Mouse (Mus musculus) kidney, postnatal 10 days (tissue): ENCODE measurements around the gene Ppt1.
"Not testable (repeated sequence)": the region's sequence is repeated elsewhere in the genome, so short reads cannot be mapped to it uniquely, and the experiment has no call there.

Experiments used
- DNase-seq: peaks from one replicate; pipeline ENCODE4 v3.0.0; 2021; ENCODE audit warnings: mixed read lengths

The Ppt1 gene

GRCm38 (mm10) chr4:122835530-122836402, at the start of gene Ppt1:
Gene Ppt1 (plus strand): TSS chr4:122836242.
- DNase-seq, result peak; percentile 94

- DNase-seq, result no peak
Measured at GRCm38 (mm10) chr4:122789335-122790089, 46.5 kb upstream of the Ppt1 start.

GRCm38 (mm10) chr4:122808108-122808507, 27.9 kb upstream of the Ppt1 start:
- peak; percentile 78 for DNase-seq

DNA sequence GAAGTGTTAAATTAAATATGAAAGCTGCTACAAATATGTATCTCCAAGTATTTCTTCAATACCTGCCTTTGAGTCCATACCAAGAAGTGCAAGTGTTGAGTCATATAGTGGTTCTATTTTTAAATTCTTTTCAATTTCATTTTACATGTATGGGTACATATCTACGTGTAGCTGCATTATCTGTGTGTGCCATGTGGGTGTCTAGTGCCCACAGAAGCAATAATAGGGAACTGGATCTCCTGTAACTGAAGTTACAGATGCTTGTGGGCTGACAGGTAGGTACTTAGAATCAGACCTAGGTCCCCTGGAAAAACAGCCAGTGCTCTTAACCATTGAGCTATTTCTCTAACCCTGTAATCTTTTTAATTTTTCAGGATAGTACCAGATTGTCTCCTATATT, 24.9 kb upstream of the Ppt1 start:
- DNase-seq, result no peak

GRCm38 (mm10) chr4:122811824-122812223, 24.2 kb upstream of the Ppt1 start:
- DNase-seq, result no peak

- no peak for DNase-seq
Measured at GRCm38 (mm10) chr4:122816202-122816601, 19.8 kb upstream of the Ppt1 start.

- not testable (repeated sequence) for DNase-seq
Measured at GRCm38 (mm10) chr4:122820941-122821340, 15.1 kb upstream of the Ppt1 start.

DNA sequence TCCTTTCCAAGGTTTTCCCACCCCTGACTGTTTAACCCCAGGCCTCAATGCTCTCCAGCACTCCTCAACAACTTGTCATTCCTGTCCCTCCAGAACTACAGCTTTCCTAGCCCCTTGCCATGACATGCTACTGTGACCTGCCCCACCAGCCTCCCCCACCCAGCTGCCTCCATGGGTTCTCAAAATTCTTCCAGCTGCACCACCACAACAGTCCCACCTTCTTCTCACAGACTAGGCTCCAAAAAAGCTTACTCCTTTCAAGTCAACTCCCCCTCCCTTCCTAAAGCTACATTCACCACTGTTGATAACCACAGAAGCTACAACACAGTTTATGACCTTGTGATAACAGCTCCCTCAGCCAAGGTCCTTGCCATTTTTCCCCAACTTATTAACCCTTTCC, 8.4 kb upstream of the Ppt1 start:
- no peak for DNase-seq

- DNase-seq, result no peak
Measured at GRCm38 (mm10) chr4:122829339-122829738, 6.7 kb upstream of the Ppt1 start.

DNA sequence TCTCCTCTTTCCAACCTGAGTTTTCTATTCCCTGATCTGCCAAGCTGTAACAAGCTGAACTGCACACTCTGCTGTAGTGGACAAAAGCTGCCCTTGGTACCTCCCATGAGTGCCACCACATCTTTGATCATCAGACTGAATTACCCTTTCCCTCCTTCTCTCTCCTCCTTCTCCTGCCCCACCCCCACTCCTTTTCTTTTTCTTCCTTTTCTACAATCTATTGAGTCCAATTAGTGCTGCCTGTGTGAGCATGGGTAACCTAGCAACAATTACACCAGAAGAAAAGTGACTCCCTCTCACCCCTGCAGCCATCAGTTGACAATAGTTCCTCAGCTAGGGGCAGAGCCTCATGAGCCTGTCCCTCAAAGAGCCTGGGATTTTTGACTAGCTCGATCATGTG, 4.2 kb upstream of the Ppt1 start:
- no peak for DNase-seq

GRCm38 (mm10) chr4:122836403-122836775, 347 bp downstream of the Ppt1 start:
- DNase-seq, result no peak

GRCm38 (mm10) chr4:122837180-122837730, 1.2 kb downstream of the Ppt1 start:
- no peak for DNase-seq

DNA sequence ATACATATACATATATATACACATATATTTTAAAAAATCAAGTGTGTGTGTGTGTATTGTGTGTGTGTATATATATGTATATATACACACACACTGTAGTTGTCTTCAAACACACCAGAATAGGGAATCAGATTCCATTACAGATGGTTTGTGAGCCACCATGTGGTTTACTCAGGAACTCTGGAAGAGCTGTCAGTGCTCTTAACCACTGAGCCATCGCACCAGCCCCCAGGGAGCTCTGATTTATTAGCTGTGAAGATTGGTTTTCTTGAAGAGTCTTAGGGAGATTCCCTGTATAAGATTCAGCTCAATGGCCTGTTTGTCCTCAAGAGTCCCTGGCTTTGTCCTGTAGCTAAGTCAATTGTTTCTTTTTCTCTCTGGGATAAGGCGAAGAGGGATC, 2.0 kb downstream of the Ppt1 start:
- no peak for DNase-seq

DNA sequence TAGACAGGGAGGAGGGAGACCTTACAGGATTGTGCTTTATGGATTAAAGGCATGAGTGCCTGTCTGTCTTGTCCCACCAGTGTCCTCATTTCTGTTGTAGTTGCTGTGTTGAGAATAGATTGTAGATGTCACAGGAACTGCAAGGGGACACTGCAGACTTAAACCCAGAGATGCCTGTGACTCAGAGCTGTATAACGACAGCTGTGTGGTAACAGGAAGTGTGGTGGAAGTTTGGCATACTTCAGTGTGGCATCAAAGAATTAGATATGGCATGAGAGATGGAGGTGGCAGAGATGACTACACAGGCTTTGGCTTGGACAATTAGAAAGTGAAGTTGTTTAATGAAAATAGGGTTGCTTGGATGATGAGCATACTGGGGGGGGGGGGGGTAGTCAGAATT, 2.4 kb downstream of the Ppt1 start:
- no peak for DNase-seq

DNA sequence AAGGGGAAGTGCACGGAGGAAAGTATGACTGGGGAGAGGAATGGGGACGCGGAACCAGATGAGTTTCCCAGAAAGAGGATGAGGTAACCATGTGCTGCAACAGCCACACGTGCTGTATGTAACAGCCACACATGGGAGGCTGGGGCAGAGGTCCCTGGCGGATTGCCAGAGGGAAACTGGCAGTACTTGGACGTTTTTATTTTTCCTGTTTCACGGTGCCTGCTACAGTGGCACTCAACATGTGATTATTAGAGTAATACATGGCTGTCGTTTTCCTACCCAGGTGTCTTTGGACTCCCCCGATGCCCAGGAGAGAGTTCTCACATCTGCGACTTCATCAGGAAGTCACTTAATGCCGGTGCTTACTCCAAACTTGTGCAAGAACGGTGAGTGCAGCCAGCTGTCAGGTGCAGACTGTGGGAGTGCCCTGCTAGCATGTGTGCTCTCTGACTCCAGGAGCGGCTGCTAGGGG, 12.1 kb downstream of the Ppt1 start:
- DNase-seq, result peak; percentile 41

DNA sequence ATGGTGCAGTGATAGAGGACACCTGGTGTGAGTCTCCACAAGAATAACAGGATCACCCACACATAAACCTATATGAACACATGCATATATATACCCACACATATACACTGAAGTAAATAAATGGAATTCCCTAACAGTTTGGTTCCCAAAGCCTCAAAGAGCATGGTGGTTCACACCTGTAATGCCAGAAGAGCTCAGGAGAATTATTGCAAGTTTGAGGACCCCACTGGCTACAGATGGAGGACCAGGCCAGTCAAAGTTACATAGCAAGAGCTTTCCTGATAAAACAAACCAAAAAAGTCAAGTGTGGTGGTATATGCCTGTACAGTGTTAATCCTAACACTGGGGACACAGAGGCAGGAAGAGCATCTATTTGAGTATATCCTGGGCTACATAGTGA, 15.5 kb downstream of the Ppt1 start:
- DNase-seq, result no peak

- no peak for DNase-seq
Measured at GRCm38 (mm10) chr4:122853691-122854090, 17.6 kb downstream of the Ppt1 start.

DNA sequence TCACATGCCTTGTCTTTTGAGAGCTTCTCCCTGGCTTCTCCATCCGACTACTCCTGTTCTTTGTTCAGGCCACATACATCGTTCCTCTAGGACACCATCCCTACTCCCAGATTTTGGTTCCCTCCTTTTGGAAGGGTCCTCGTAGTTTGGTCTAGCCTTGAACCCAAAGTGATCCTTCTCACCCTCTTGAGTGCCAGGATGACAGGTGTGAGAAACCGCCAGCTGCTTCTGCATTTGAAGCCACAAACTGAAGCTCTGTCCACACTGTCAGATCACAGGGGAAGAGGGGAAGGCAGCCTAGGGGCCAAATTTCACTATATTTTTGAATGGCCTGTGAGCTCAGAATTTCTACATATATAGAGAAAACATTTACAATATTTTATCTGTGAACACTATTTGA, 18.7 kb downstream of the Ppt1 start:
- DNase-seq, result no peak

- no peak for DNase-seq
Measured at GRCm38 (mm10) chr4:122857909-122858308, 21.9 kb downstream of the Ppt1 start.

GRCm38 (mm10) chr4:122859096-122859674, 23.1 kb downstream of the Ppt1 start:
- DNase-seq, result peak; percentile 49

DNA sequence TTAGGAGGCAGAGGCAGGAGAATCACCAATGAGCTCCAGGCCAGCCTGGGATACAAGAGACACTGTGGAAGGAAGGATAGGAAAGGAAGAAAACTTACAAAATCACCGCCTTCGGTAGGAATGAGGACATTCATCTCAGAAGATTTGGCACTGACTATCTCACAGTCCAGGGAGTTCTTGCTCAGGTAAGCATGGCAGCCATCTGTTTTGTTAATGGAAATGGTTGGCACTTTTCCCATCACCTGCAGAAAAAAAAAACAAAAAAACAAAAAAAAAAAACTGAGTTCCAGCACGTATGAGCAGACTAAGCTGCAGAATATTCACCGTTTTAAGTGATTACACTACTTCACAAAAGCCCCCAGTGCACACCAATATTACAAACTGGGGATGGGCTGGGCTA, 25.8 kb downstream of the Ppt1 start:
- no peak for DNase-seq

GRCm38 (mm10) chr4:122868041-122868440, 32.0 kb downstream of the Ppt1 start:
- DNase-seq, result no peak

DNA sequence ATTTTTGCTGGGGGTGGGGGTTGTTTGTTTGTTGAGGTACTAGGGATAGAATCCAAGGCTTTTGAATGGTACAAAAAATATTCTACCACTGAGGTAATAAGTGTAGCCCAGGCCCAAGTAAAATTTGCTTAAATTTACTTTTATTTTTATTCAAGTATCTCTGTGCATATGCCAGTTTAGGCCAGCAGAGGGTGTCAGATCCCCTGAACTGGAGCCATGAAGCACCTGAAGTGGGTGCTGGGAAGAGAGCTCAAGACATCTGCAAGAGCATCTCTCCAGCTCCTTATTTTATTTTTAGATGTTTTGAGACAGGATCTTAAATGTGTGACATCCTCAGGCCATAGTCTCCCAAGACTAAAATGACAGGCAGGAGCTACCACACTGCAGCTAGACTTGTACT, 34.0 kb downstream of the Ppt1 start:
- peak; percentile 52 for DNase-seq
